Mouse (Mus musculus): Measurements from ENCODE around the gene Syngr1. TPM values are rescaled to one million over a fixed set of nuclear protein-coding genes. Genes with fewer than 3 reads are reported as not detected.

The Syngr1 gene
- polyA plus RNA-seq, 1 experiment from 2014 or later = 14.3 TPM

DNA sequence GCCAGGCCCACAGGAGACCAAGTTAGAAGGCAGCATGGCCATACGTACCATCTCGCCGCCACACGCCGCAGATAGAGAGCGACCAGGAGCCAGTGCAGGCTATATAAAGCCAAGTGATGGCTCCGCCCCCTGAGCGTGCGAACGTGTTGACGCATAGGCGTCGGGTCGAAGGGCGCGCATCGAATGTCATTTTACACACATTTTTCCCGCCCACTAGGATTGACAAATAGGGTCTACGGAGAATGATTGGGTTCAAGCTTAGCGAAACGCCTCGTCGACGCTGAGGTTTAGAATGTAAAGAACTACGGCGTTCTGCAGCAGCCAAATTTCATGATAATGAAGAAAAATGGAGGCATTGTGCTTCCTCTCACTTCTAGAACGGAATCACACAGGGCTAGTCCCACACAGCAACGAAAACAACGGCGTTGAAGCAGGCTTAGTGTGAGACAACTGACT lies 7.8 kb upstream of the Syngr1 start:
- no peaks in the 10 kb centered on the region; the same call in 1 of the 2 replicates for H3K9me3 ChIP-seq (ENCODE audit: low read length)
- H3K4me3 ChIP-seq (ENCODE audit: low read length) = peak overlapping the region; percentile 95
- peak; percentile 95 for ATAC-seq (ENCODE audit: low FRiP score, low TSS enrichment)
- peak overlapping the region; percentile 99 for H3K9ac ChIP-seq (replicated peaks; ENCODE audit: low read length)
- H3K4me1 ChIP-seq (ENCODE audit: insufficient read depth, low read length) = peaks cover 29% of the 10 kb centered on the region
- WGBS = under 1% methylated on average over 30 of the region's 30 CpGs
- peak overlapping the region; percentile 80 for H3K4me2 ChIP-seq (replicated peaks; ENCODE audit: low read depth, low read length)
- peak overlapping the region; percentile 95 for H3K27ac ChIP-seq (ENCODE audit: low read length)
- H3K36me3 ChIP-seq (ENCODE audit: insufficient read depth, low read length) = peaks cover 38% of the 10 kb centered on the region
- no peaks in the 10 kb centered on the region for H3K27me3 ChIP-seq (ENCODE audit: insufficient read depth, low read length)

DNA sequence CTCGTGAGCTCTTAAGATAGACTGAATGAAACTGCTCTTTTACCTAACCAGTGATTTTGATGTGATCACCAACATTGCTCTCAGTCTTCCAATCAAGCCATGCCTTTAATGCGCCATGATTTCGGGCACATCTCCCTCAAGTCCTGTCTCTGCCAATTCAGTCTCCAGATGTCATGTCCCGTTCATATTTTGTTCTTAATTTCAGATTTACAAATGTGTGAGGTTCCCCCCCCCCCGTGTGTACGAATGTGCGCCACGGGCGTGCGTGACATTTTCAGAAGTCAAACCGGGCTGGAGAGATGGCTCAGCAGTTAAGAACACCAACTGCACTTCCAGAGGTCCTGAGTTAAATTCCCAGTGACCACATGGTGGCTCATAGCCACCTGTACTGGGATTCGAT lies 7.4 kb upstream of the Syngr1 start:
- no peaks in the 10 kb centered on the region for H3K27me3 ChIP-seq (ENCODE audit: insufficient read depth, low read length)
- peaks cover 29% of the 10 kb centered on the region for H3K4me1 ChIP-seq (ENCODE audit: insufficient read depth, low read length)
- no peaks in the 10 kb centered on the region; the same call in 1 of the 2 replicates for H3K9me3 ChIP-seq (ENCODE audit: low read length)
- 0 out of 2 replicates have a peak, but pooled peaks have one; percentile 16 for ATAC-seq (ENCODE audit: low FRiP score, low TSS enrichment)
- H3K36me3 ChIP-seq (ENCODE audit: insufficient read depth, low read length) = peaks cover 33% of the 10 kb centered on the region
- under 1% methylated on average over 12 of the region's 12 CpGs for WGBS
- H3K27ac ChIP-seq (ENCODE audit: low read length) = peak overlapping the region; percentile 95
- peak overlapping the region; percentile 80 for H3K4me2 ChIP-seq (replicated peaks; ENCODE audit: low read depth, low read length)
- peak overlapping the region; percentile 71 for H3K9ac ChIP-seq (replicated peaks; ENCODE audit: low read length)
- peak overlapping the region; percentile 95 for H3K4me3 ChIP-seq (ENCODE audit: low read length)

DNA sequence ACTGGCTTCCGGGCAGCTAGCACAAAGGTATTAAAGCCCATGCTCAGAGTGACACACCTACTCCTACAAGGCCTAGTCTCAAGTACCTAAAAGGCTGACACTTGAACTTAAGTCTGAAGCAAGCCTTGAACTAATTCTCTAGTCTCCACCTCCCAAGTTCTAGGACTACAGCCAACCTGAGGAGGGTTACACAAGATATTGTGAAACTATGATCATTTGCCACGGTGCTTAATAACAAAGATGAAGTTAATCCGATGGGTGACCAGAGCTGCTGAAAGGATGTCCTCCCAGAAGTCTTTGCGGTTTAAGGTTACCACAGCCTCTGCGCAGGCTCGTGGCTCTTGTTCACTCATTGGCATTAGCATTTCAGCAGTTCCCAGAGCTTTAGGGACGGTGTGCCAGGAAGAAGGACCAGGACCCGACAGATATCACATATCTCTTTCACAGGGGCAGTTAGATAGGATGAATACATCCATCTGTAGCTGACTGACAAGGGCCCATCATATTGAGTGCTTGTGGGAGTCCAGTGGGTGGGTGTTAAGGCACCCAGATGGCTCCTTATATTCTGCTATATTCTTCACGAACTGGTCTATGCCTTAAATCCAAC lies 3.6 kb upstream of the Syngr1 start:
- H3K4me2 ChIP-seq (replicated peaks; ENCODE audit: low read depth, low read length) = no peak overlapping the region
- H3K4me3 ChIP-seq (ENCODE audit: low read length) = no peak overlapping the region
- 0 out of 2 replicates have a peak, but pooled peaks cover 4% of the 10 kb centered on the region for H3K4me1 ChIP-seq (ENCODE audit: insufficient read depth, low read length)
- H3K36me3 ChIP-seq (ENCODE audit: insufficient read depth, low read length) = no peaks in the 10 kb centered on the region
- no peak overlapping the region for H3K27ac ChIP-seq (ENCODE audit: low read length)
- no peak overlapping the region for H3K9ac ChIP-seq (replicated peaks; ENCODE audit: low read length)
- peaks cover 33% of the 10 kb centered on the region for H3K27me3 ChIP-seq (ENCODE audit: insufficient read depth, low read length)
- no peak for ATAC-seq (ENCODE audit: low FRiP score, low TSS enrichment)
- 81% methylated on average over 9 of the region's 9 CpGs for WGBS
- H3K9me3 ChIP-seq (ENCODE audit: low read length) = no peaks in the 10 kb centered on the region; the same call in 1 of the 2 replicates

DNA sequence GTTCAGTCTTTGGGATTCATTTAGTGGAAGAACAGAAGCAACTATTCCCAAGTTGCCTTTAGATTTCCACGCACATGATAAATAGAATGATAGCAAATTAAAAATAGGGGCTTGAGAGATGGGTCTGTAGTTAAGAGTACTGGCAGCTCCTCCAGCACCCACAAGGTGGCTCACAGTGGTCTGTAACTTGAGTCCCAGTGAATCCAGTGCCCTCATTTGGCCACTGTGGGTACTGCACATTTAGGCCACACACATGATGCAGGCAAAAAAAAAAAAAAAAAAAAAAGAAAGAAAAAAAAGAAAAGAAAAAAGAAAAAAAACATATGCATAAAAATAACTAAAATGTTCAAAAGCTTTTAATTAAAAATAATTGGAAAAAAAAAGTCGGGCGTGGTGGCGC lies 2.5 kb upstream of the Syngr1 start:
- Histone ChIP-seq H3K27ac (ENCODE audit: low read length) (no peak overlapping the region), H3K4me3 (ENCODE audit: low read length) (no peak overlapping the region), H3K4me1 (ENCODE audit: insufficient read depth, low read length) (0 out of 2 replicates have a peak, but pooled peaks cover 4% of the 10 kb centered on the region), H3K9me3 (ENCODE audit: low read length) (no peaks in the 10 kb centered on the region; the same call in 1 of the 2 replicates), H3K36me3 (ENCODE audit: insufficient read depth, low read length) (no peaks in the 10 kb centered on the region), H3K9ac (replicated peaks; ENCODE audit: low read length) (no peak overlapping the region), H3K27me3 (ENCODE audit: insufficient read depth, low read length) (peaks cover 45% of the 10 kb centered on the region), H3K4me2 (replicated peaks; ENCODE audit: low read depth, low read length) (no peak overlapping the region)
- 29% methylated on average over 4 of the region's 4 CpGs for WGBS
- no peak for ATAC-seq (ENCODE audit: low FRiP score, low TSS enrichment)

DNA sequence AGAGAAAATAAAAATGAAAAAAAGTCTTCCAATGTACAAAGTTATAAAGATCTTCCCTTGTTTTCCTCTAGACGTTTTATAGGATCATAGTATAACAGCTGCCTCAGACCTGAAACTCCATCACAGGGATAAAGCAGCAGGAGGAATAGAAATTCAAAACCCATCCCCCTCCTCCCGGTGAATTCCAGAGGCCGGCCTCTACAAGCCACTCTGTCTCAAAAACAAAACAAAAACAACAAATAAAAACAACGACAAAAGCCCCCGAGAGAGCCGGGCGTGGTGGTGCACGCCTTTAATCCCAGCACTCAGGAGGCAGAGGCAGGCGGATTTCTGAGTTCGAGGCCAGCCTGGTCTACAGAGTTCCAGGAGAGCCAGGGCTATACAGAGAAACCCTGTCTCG lies 979 bp upstream of the Syngr1 start:
- Histone ChIP-seq H3K27me3 (ENCODE audit: insufficient read depth, low read length) (peaks cover 47% of the 10 kb centered on the region), H3K4me1 (ENCODE audit: insufficient read depth, low read length) (0 out of 2 replicates have a peak, but pooled peaks cover 4% of the 10 kb centered on the region), H3K4me3 (ENCODE audit: low read length) (no peak overlapping the region), H3K9me3 (ENCODE audit: low read length) (no peaks in the 10 kb centered on the region; the same call in 1 of the 2 replicates), H3K36me3 (ENCODE audit: insufficient read depth, low read length) (no peaks in the 10 kb centered on the region), H3K27ac (ENCODE audit: low read length) (no peak overlapping the region), H3K4me2 (replicated peaks; ENCODE audit: low read depth, low read length) (peak overlapping the region; percentile 91), H3K9ac (replicated peaks; ENCODE audit: low read length) (no peak overlapping the region)
- ATAC-seq (ENCODE audit: low FRiP score, low TSS enrichment) = no peak
- WGBS = 75% methylated on average over 11 of the region's 11 CpGs

DNA sequence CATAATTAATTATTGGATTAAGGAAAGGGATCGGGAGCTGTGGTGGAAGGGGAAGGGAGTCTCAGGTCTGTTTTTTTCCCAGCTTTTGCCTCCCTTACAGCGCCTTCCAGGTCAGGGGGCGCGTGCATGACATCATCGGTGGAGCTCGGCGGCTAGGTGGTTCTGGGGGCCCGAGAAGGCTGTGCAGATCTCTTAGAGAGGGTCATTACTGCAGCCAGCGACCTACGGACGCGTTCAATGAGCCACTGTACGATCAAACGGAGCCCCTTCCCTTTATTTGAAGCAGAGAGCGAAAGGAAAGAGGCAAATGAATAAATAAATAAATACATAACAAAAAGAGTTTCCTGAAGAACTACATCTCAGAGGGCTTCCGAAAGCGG lies 403 bp upstream of the Syngr1 start:
- 0 out of 2 replicates have a peak, but pooled peaks have one; percentile 18 for ATAC-seq (ENCODE audit: low FRiP score, low TSS enrichment)
- WGBS = 2% methylated on average over 17 of the region's 17 CpGs
- Histone ChIP-seq H3K27ac (ENCODE audit: low read length) (no peak overlapping the region), H3K4me3 (ENCODE audit: low read length) (peak overlapping the region; percentile 68), H3K36me3 (ENCODE audit: insufficient read depth, low read length) (no peaks in the 10 kb centered on the region), H3K9ac (replicated peaks; ENCODE audit: low read length) (peak overlapping the region; percentile 72), H3K27me3 (ENCODE audit: insufficient read depth, low read length) (peaks cover 48% of the 10 kb centered on the region), H3K4me2 (replicated peaks; ENCODE audit: low read depth, low read length) (peak overlapping the region; percentile 91), H3K9me3 (ENCODE audit: low read length) (no peaks in the 10 kb centered on the region; the same call in 1 of the 2 replicates), H3K4me1 (ENCODE audit: insufficient read depth, low read length) (0 out of 2 replicates have a peak, but pooled peaks cover 4% of the 10 kb centered on the region)

DNA sequence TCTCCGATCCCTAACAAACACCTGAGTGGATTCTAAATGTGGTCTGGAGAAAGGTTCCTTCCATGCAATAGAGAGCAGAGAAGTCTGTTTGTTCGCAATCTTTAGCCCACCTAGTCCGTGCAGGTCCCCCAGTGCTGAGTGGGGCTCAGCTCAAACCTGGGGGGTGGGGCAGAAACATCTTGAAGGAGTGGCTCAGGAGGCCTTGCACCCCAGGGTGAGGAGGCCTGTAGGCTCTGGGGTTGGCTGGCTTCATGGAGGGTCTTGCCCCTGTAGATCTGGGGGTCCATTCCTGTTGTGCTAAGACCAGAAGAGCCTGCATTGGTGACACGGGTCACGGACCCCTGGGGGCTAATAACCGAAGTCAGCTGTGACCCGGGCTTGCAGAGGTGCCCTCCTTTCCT lies 907 bp downstream of the Syngr1 start:
- H3K27me3 ChIP-seq (ENCODE audit: insufficient read depth, low read length) = peaks cover 52% of the 10 kb centered on the region
- 0 out of 2 replicates have a peak, but pooled peaks cover 4% of the 10 kb centered on the region for H3K4me1 ChIP-seq (ENCODE audit: insufficient read depth, low read length)
- 21% methylated on average over 7 of the region's 7 CpGs for WGBS
- no peaks in the 10 kb centered on the region for H3K9me3 ChIP-seq (ENCODE audit: low read length)
- H3K4me2 ChIP-seq (replicated peaks; ENCODE audit: low read depth, low read length) = peak overlapping the region; percentile 91
- H3K9ac ChIP-seq (replicated peaks; ENCODE audit: low read length) = no peak overlapping the region
- peak overlapping the region; percentile 68 for H3K4me3 ChIP-seq (ENCODE audit: low read length)
- no peak overlapping the region for H3K27ac ChIP-seq (ENCODE audit: low read length)
- no peaks in the 10 kb centered on the region for H3K36me3 ChIP-seq (ENCODE audit: insufficient read depth, low read length)
- no peak for ATAC-seq (ENCODE audit: low FRiP score, low TSS enrichment)

DNA sequence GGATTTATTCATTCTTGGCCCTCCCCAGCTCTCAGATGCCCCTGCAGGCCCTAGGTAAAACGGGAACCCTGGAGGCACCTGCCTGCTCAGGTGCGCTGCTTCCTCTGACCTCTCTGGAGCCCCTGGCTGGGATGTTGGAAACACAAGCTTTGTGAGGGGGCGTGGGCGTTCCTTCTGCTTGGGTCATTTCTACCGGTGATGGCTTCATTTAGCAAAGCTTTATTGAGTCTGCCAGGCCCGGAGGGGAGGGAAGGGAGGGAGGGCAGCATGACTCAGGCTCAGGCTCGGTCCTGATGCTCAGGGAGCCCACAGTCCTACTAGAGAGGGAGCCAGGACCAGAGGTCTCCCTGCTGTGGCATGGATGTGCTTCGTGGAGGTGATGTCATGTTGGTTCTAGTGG lies 1.5 kb downstream of the Syngr1 start:
- H3K9me3 ChIP-seq (ENCODE audit: low read length) = no peaks in the 10 kb centered on the region
- H3K4me3 ChIP-seq (ENCODE audit: low read length) = no peak overlapping the region
- peaks cover 4% of the 10 kb centered on the region; the same call in 1 of the 2 replicates for H3K4me1 ChIP-seq (ENCODE audit: insufficient read depth, low read length)
- WGBS = 9% methylated on average over 8 of the region's 8 CpGs
- no peaks in the 10 kb centered on the region for H3K36me3 ChIP-seq (ENCODE audit: insufficient read depth, low read length)
- 0 out of 2 replicates have a peak overlapping the region, but pooled peaks have one; percentile 2 for H3K4me2 ChIP-seq (replicated peaks; ENCODE audit: low read depth, low read length)
- H3K27me3 ChIP-seq (ENCODE audit: insufficient read depth, low read length) = peaks cover 52% of the 10 kb centered on the region
- H3K9ac ChIP-seq (replicated peaks; ENCODE audit: low read length) = no peak overlapping the region
- no peak for ATAC-seq (ENCODE audit: low FRiP score, low TSS enrichment)
- H3K27ac ChIP-seq (ENCODE audit: low read length) = no peak overlapping the region

DNA sequence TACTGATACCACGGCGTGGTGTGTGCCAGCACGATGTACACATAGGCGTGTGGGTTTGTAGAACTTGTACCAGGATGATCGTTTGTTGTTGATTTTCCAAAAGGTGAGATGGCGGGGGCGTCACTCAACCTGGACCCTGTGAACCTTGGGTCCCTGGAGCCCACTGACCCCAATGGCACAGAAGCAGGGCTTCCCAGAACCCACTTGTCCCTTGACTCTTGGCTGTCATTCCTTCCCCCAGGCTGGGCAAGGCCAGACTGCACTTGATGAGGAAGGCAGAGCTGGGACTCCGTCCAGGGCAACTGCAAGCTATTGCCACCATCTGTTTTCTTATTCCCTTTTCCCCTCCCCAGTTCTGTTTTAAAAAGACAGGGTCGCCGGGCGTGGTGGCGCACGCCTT lies 3.1 kb downstream of the Syngr1 start:
- no peak for ATAC-seq (ENCODE audit: low FRiP score, low TSS enrichment)
- Histone ChIP-seq H3K4me3 (ENCODE audit: low read length) (no peak overlapping the region), H3K27ac (ENCODE audit: low read length) (no peak overlapping the region), H3K9ac (replicated peaks; ENCODE audit: low read length) (no peak overlapping the region), H3K9me3 (ENCODE audit: low read length) (no peaks in the 10 kb centered on the region), H3K27me3 (ENCODE audit: insufficient read depth, low read length) (peaks cover 52% of the 10 kb centered on the region), H3K4me1 (ENCODE audit: insufficient read depth, low read length) (peaks cover 4% of the 10 kb centered on the region; the same call in 1 of the 2 replicates), H3K36me3 (ENCODE audit: insufficient read depth, low read length) (no peaks in the 10 kb centered on the region), H3K4me2 (replicated peaks; ENCODE audit: low read depth, low read length) (no peak overlapping the region)
- WGBS = 94% methylated on average over 13 of the region's 13 CpGs

DNA sequence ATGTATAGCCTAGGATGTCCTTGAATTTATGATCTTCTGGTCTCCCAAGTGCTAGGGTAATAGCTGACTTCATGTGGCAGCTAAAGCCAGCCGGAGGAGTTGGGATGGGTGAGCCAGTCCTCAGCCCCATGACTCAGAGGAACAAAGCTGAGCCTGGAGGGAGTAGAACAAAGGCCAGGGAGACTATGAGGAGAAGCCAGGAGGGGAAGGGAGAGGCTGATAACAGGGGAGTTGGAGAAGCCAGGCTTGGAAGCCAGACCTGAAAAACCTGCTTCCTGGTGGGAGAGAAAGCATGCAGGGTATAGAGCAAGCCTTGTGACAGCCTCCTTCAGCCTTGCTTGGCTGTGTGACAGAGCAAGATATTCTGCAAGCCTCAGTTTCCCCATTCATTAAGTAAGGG lies 4.5 kb downstream of the Syngr1 start:
- no peak overlapping the region for H3K4me3 ChIP-seq (ENCODE audit: low read length)
- no peak overlapping the region for H3K9ac ChIP-seq (replicated peaks; ENCODE audit: low read length)
- H3K27ac ChIP-seq (ENCODE audit: low read length) = no peak overlapping the region
- WGBS = 38% methylated on average over 1 of the region's 1 CpGs
- peaks cover 42% of the 10 kb centered on the region for H3K27me3 ChIP-seq (ENCODE audit: insufficient read depth, low read length)
- H3K9me3 ChIP-seq (ENCODE audit: low read length) = no peaks in the 10 kb centered on the region
- no peaks in the 10 kb centered on the region for H3K36me3 ChIP-seq (ENCODE audit: insufficient read depth, low read length)
- no peak overlapping the region for H3K4me2 ChIP-seq (replicated peaks; ENCODE audit: low read depth, low read length)
- ATAC-seq (ENCODE audit: low FRiP score, low TSS enrichment) = no peak
- H3K4me1 ChIP-seq (ENCODE audit: insufficient read depth, low read length) = peaks cover 2% of the 10 kb centered on the region; the same call in 1 of the 2 replicates

Measured in kidney, embryonic 16.5 days (tissue).